Mouse (Mus musculus) neural tube, embryonic 11.5 days (tissue): Measurements from ENCODE around the gene Apom. TPM values are rescaled to one million over a fixed set of nuclear protein-coding genes. Genes with fewer than 3 reads are reported as not detected.

Experiments
- ATAC-seq: fragments of 200-750 bp; cut with Nextera tagmentation; 2 replicates; pipeline ENCODE4 v1.8.0; 2017; ENCODE audit warnings: moderate number of reproducible peaks, mild to moderate bottlenecking, moderate TSS enrichment, moderate library complexity; ENCODE audit not compliant: insufficient read depth, low FRiP score, low TSS enrichment
- DNase-seq: peaks from one replicate; pipeline ENCODE4 v3.0.0-alpha.2; 2015; ENCODE audit warnings: low spot score
- H3K27ac ChIP-seq: fragments of 300-500 bp; sonication (generic); 2 replicates; pipeline ENCODE4 v1.5.1; 2014; ENCODE audit warnings: low read depth, mild to moderate bottlenecking, low read length
- H3K27me3 ChIP-seq: fragments of 300-500 bp; sonication (generic); 2 replicates; pipeline ENCODE4 v1.6.1; 2014; ENCODE audit warnings: mild to moderate bottlenecking, low read length, mixed read lengths; ENCODE audit not compliant: control insufficient read depth, insufficient read depth
- H3K36me3 ChIP-seq: fragments of 300-500 bp; sonication (generic); 2 replicates; pipeline ENCODE4 v1.6.1; 2014; ENCODE audit warnings: mild to moderate bottlenecking, low read length, moderate library complexity, mixed read lengths; ENCODE audit not compliant: control insufficient read depth, insufficient read depth
- H3K4me1 ChIP-seq: fragments of 300-500 bp; sonication (generic); 2 replicates; pipeline ENCODE4 v1.6.1; 2014; ENCODE audit warnings: low read length, mixed read lengths; ENCODE audit not compliant: control insufficient read depth, insufficient read depth
- H3K4me2 ChIP-seq: fragments of 300-500 bp; sonication (generic); 2 replicates; pipeline ENCODE4 v1.6.1; 2014; ENCODE audit warnings: low read depth, mild to moderate bottlenecking, moderate library complexity
- H3K4me3 ChIP-seq: fragments of 300-500 bp; sonication (generic); 2 replicates; pipeline ENCODE4 v1.5.1; 2014; ENCODE audit warnings: low read depth, low read length
- H3K9ac ChIP-seq: fragments of 300-500 bp; sonication (generic); 2 replicates; pipeline ENCODE4 v1.6.1; 2014; ENCODE audit warnings: mild to moderate bottlenecking, low read length
- H3K9me3 ChIP-seq: fragments of 300-500 bp; sonication (generic); 2 replicates; pipeline ENCODE4 v1.6.1; 2016; ENCODE audit warnings: low read length; ENCODE audit not compliant: control insufficient read depth
- WGBS: fragments of 180-500 bp; shearing (Covaris S2); extraction: QIAGEN DNeasy Blood & Tissue Kit; methylation state at CpG from one replicate; pipeline ENCODE4 v1.1.7; 2014; 5-methylcytosine and 5-hydroxymethylcytosine counted together
- polyA plus RNA-seq: library from polyadenylated mRNA; unstranded; fragments of >200 nt; fragmentation: Nextera tagmentation; extraction: Ambion mirVana; gene quantifications from 2 replicates; pipeline ENCODE4 v1.2.1, GENCODE M21; 2014

The Apom gene
- polyA plus RNA-seq, 1 experiment from 2014 or later: 0.93 TPM

DNA sequence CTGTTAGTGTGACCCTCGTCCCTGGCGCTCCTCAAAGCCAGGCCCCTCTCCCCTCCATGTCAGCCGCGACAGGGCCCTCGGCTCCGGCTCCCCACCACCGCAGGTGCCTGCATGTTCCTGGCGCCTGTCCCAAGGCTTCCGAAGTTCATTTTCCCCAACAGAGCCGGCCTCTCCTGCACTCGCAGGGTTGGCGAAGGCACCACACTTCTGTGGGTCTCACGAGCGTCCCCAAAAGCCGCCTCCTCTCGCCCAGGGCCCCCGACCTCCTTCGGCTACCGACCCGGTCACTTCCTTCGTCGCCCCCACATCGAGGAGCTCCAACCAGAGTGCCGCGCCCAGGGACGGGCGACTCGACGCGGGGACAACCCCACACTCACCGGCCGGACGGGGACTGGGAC, 11.1 kb downstream of the Apom start:
- Histone ChIP-seq H3K4me3 (peak overlapping the region; percentile 97), H3K9ac (peak overlapping the region; percentile 93), H3K4me2 (peak overlapping the region; percentile 98), H3K27ac (0 out of 2 replicates have a peak overlapping the region, but pooled peaks have one; percentile 20), H3K36me3 (peaks cover 10% of the 10 kb centered on the region), H3K27me3 (no peaks in the 10 kb centered on the region), H3K4me1 (peaks cover 10% of the 10 kb centered on the region), H3K9me3 (no peaks in the 10 kb centered on the region)
- ATAC-seq (no peak; the same call in 1 of the 2 replicates), DNase-seq (no peak)
- under 1% methylated on average over 33 of the region's 33 CpGs for WGBS

DNA sequence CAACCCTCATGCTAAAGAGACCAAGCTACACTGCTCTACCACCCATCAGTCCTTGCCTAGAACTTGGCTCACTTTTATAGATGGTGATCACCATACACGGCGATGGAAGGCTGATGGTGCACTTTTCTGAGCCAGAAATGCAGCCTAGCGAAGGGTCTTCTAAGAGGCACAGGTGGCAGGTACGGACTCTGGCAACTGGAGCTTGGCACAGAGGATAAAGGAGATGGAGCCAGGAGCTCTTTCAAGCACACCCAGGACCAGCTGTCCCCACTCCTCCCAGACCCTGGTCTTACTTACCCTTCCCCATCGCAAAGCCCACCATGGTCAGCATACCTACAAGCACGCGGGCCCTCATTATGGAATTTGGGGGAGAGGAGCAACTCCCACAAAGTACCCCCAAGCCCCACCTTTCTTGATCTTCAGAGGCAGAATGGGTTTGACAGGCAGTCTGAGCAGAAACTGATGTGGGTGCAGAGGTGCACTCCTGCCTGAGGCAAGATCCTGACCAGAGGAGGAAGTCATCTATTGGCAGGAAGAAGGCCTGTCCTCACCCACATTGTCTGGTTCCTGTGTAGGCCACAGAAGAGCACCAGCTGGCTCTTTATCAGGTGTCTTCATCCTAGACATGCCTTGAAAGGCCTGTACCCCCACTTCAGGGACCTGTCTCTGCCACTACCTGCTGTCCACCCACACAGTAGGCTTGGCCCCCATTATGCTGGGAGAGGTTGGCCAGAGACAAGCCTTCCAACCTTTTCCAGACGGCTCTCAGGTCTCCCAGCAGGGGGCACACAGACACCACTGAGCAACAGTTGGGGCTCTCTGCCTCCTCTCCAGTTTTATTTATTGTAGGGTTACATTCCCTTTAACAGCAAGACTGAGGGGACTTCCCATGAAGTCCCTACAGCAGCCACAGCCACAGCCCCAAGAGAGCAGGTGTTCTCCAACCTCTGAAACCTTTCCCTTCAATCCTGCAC, 16.5 kb downstream of the Apom start, which contains the start of gene Ly6g5b:
Gene Ly6g5b (minus strand): TSS at position 383 of the 974 bp plus-strand sequence.
- no peak for ATAC-seq
- peaks cover 4% of the 10 kb centered on the region; the same call in 1 of the 2 replicates for H3K4me1 ChIP-seq
- no peak for DNase-seq
- H3K9me3 ChIP-seq: no peaks in the 10 kb centered on the region
- H3K9ac ChIP-seq: no peak within 1 kb of the TSS
- H3K27ac ChIP-seq: no peak within 1 kb of the TSS
- WGBS: 88% methylated on average over 8 of the region's 8 CpGs
- no peaks in the 10 kb centered on the region for H3K27me3 ChIP-seq
- H3K4me3 ChIP-seq: no peak within 1 kb of the TSS
- no peak within 1 kb of the TSS for H3K4me2 ChIP-seq
- peaks cover 12% of the 10 kb centered on the region for H3K36me3 ChIP-seq

DNA sequence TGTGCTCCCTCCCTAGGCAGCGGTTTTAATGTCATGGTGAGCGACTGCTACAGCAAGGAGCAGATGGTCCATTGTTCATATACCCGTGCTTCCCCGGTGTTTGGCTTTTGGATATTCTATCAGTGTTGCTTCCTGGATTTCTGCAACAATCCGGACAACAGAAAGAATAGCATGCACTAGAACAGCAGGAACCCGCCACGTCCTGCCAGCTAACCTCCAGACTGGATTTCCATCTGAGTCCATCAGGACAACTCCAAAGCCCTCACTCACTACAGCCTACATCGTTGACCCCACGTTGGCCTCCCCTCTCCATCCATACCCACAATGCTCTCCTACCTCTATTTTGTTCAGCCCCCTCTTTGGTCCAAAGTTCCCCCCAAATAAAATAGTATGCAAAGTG, 20.1 kb downstream of the Apom start:
- H3K4me1 ChIP-seq: no peaks in the 10 kb centered on the region
- WGBS: 82% methylated on average over 9 of the region's 9 CpGs
- no peak for ATAC-seq
- H3K9ac ChIP-seq: no peak overlapping the region
- peaks cover 2% of the 10 kb centered on the region; the same call in 1 of the 2 replicates for H3K36me3 ChIP-seq
- no peaks in the 10 kb centered on the region for H3K9me3 ChIP-seq
- no peak overlapping the region for H3K27ac ChIP-seq
- no peak overlapping the region for H3K4me3 ChIP-seq
- DNase-seq: no peak
- H3K4me2 ChIP-seq: no peak overlapping the region
- no peaks in the 10 kb centered on the region for H3K27me3 ChIP-seq

DNA sequence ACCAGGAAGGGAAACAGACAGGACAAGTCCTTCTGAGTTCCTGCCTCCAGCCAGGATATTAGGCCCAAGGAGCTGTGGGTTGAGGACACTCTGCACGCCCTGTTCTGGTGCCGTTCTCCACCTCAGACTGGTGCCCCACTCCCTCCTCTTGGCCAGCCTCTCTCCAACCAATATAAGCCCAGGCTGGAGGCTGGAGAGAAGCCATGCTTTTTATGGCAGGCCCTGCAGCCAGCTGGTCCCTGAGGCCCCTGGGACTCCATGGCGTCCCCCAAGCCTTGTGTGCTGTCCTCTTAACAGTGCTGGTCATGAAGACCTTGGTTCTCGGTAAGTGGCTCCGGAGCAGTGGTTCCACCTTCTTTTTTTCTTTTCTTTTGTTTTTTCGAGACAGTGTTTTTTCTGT, 23.8 kb downstream of the Apom start, which contains the start of gene Ly6g5c:
Gene Ly6g5c (plus strand): TSS at position 183 of the 400 bp plus-strand sequence.
- ATAC-seq (no peak), DNase-seq (no peak)
- Histone ChIP-seq H3K4me2 (no peak within 1 kb of the TSS), H3K27ac (no peak within 1 kb of the TSS), H3K4me3 (no peak within 1 kb of the TSS), H3K9ac (no peak within 1 kb of the TSS), H3K36me3 (peaks cover 4% of the 10 kb centered on the region), H3K4me1 (no peaks in the 10 kb centered on the region), H3K27me3 (no peaks in the 10 kb centered on the region), H3K9me3 (no peaks in the 10 kb centered on the region)
- 81% methylated on average over 6 of the region's 6 CpGs for WGBS

DNA sequence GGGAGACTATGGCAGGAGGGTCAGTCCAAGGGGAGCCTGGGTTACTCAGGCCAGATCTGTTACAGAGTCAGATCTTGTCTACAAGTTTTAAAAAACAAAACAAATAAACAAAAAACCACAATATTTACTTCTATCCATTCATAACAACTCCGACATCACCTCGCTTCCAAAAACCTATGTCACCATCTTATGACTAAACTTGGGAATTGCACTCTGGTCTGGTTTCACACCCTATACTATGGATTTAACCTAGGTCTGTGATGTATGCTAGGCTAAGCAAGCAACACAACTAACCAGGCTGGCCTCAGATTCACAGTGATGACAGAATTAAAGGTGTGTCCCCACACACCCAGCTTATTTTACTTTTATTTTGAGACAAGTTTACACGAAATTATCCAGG, 25.3 kb downstream of the Apom start:
- H3K4me1 ChIP-seq: no peaks in the 10 kb centered on the region
- DNase-seq: no peak
- H3K27me3 ChIP-seq: no peaks in the 10 kb centered on the region
- no peak overlapping the region; the same call in 1 of the 2 replicates for H3K9ac ChIP-seq
- no peaks in the 10 kb centered on the region for H3K9me3 ChIP-seq
- no peak for ATAC-seq
- H3K27ac ChIP-seq: no peak overlapping the region
- no peak overlapping the region for H3K4me2 ChIP-seq
- peaks cover 10% of the 10 kb centered on the region for H3K36me3 ChIP-seq
- 78% methylated on average over 3 of the region's 3 CpGs for WGBS
- H3K4me3 ChIP-seq: no peak overlapping the region

DNA sequence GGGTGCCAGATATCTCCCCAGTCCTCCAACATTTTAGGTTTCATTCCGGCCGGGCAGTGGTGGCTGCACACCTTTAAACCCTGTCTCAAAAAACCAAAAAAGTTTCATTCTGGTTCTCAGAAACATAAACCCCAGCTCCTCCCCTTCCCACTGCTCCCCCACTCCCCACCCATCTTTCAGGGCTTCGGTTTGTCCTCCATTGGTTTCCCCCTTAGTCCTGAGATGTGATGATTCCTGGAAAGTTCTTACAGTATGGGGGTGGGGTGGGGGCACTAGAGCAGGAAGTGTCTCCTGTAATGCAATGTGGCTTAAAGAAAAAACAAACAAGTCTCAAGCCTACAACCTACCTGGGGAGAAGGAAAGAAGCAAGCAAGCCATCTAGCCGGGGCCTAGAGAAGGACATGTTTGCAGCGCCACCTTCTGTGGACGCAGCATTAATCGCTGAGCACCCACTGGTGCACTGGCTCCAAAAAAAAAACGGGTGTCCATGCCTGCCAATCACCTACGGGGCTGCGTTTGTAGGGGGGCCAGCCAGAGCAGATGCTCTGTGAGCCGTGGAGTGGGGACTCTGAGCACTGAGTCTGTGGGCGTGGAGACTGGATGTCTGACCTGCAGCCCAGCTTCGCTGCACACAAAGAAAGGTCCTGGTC, 26.0 kb downstream of the Apom start:
- Histone ChIP-seq H3K4me1 (no peaks in the 10 kb centered on the region), H3K4me3 (no peak overlapping the region), H3K36me3 (peaks cover 11% of the 10 kb centered on the region), H3K27me3 (no peaks in the 10 kb centered on the region), H3K9ac (peak overlapping the region; percentile 47), H3K27ac (no peak overlapping the region), H3K4me2 (0 out of 2 replicates have a peak overlapping the region, but pooled peaks have one; percentile 19), H3K9me3 (no peaks in the 10 kb centered on the region)
- 27% methylated on average over 13 of the region's 13 CpGs for WGBS
- DNase-seq (peak; percentile 47), ATAC-seq (no peak)

DNA sequence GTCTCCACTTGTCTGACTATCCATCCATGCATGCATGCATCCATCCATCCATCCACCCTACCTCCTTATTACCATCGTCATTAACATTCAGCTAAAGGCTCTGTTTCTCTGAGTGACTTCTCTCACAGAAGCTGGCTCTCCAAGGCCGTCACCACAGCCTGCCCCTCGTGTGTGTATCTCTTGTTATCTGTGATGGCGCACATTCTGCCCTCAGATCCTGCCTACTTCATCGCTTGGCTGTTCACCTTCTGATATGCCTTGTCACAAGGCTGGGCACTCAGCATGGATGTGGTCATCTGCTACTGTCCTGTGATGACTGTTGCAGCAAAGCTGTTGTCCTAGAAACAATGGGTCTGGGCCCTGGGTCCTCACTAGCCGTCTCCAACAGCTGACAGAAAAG, 27.1 kb downstream of the Apom start:
- Histone ChIP-seq H3K27me3 (no peaks in the 10 kb centered on the region), H3K4me3 (no peak overlapping the region), H3K9me3 (no peaks in the 10 kb centered on the region), H3K4me1 (no peaks in the 10 kb centered on the region), H3K4me2 (no peak overlapping the region), H3K36me3 (peaks cover 13% of the 10 kb centered on the region), H3K9ac (no peak overlapping the region), H3K27ac (no peak overlapping the region)
- no peak for ATAC-seq
- WGBS: 78% methylated on average over 6 of the region's 6 CpGs
- DNase-seq: no peak

DNA sequence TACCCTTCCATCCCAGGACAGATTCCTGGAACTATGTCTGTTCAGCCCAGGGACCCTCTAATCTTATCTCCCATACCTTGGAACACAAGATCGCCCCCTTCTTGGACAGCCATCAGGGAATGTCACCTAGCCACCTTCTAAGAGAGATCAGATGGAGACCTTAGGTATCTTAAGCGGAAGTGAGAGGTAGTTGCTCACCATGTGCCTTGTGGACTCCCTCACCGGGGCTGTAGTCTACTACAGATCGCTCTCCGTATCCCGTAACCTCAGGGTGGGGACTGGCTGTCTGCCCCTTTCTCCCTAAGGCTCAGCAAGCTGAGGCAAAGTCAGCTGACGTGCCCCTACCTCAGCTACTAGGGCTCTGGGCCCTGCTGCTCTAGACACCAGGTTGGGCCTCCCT, 27.8 kb downstream of the Apom start:
- no peaks in the 10 kb centered on the region for H3K4me1 ChIP-seq
- H3K9me3 ChIP-seq: no peaks in the 10 kb centered on the region
- DNase-seq (no peak), ATAC-seq (no peak)
- 90% methylated on average over 7 of the region's 7 CpGs for WGBS
- peaks cover 13% of the 10 kb centered on the region for H3K36me3 ChIP-seq
- H3K4me3 ChIP-seq: no peak overlapping the region
- H3K27me3 ChIP-seq: no peaks in the 10 kb centered on the region
- no peak overlapping the region for H3K9ac ChIP-seq
- no peak overlapping the region for H3K27ac ChIP-seq
- H3K4me2 ChIP-seq: no peak overlapping the region
